Mouse (Mus musculus): Measurements from ENCODE around the gene Gm20388.

The Gm20388 gene

DNA sequence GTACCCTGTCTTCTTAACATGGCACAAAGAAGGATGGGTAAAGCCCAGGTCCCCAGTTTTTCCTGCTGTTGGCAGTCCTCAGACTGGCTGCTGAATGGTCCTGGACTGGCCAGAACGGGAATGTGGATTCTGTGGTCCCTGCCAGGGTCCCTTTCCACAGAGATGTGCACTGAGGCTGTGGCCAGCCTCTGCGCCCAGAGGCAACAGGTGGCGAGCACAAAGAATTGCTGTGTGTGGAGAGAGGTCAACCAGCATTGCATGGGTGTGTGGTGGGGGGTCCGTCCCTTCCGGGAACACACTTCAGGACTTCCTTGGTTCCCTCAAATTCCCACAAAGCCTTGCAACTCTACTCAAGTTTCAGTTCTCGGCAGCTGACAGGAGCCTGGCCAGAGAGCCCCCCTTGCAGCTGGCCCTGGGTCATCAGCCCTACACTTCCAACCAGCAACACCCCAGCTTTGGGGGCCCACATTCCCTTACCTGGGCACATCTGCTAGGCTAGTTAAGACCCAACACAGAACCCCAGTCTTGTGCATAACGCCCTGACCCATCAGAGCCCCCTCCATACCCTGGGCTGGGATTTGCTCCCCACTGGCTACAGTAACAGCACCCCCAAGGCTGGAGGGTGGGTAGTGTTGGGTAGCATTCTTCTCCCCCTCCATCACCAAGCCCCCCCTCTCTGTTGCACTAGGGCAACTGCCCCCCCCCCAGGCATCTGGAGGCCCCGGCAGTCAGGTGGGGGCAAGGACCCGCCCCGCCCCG is 2938.7 kb downstream of the Gm20388 start:
- no peak for DNase-seq (ENCODE audit: low spot score)

DNA sequence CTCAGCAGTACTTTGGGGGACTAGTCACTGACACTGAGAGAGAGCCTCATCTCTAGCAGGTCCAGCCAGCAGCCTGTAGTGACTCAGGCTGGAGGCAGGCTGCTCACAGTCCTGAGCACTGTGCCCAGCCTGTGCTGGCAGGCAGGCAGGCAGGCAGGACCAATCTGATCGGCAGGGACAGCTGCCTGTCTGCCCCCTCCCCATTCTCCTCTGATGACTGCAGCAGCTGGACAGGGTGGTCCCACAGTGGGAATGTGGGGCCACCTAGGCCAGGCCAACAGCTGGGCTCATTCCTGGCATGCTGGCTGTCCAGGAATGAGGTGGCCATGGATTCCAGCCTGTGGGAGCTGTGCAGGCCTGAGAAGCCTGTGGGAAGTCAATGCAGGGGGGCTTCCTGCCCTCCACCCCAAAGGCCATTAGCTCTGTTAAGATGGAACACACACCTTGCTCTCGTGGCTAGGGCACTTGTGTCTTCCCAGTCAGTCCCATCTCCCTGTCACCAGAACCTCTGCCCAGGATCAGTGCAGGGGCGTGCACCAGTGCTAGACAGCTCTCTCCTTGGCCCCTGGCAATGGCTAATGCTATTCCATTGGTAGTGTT is 2940.1 kb downstream of the Gm20388 start:
- DNase-seq (ENCODE audit: low spot score) = no peak

DNA sequence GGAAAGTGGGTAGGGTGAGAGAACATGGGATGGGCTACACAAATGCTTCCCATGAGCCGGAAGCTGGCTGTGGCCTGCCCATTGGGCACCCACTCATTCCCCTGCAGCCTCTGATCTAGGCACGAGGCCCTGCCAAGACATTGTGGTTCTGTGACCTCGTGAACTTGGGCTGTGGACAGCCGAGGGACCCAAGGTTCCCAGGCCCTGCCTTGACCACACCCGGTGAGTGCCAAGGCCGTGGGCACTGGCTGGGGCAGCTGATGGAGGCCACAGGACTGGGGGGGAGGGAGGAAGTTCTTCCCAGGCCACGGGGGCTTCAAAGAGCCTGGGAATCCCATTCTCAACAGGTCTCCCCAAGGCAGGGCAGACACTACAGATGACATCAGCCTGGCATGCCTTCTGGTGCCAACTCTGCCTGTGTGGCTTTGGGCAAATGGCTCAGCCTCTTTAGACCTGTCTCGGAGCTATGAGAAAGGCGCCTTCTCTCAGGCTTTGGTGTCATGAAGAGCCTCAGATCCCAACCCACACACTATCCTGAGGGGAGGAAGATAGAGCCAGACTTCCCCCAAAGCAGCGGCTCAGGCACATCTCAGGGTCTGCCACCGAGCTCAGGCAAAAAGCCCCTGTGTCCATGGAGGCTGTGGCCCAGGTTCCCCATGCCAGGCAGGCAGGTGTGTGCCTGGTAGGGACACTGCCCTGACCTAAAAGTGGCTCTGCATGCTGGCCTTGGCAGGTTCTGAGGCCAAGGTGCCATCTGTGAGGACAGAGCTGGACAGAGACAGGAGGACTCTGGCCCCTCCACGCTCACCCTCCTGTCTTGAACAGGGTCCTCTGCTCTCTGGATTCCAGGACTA is 2941.3 kb downstream of the Gm20388 start:
- DNase-seq (ENCODE audit: low spot score) = no peak

DNA sequence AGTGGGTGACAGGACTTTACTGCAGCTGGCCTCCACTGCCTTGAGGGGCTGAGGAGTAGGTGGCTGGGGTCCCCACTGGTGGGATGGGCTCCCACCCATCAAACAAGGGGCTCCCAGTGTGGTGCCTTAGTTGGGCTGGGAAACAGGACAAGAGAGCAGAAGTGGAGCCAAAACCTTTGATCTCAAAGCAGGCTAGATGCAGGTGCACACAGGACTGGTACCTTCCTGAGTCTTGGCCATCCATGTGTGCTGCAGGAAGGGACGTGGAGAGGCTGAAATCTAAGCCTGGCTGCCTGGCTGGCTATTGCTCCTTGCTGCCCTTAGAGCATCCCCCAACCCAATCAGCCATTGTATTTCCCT is 2941.9 kb downstream of the Gm20388 start:
- no peak for DNase-seq (ENCODE audit: low spot score)

DNA sequence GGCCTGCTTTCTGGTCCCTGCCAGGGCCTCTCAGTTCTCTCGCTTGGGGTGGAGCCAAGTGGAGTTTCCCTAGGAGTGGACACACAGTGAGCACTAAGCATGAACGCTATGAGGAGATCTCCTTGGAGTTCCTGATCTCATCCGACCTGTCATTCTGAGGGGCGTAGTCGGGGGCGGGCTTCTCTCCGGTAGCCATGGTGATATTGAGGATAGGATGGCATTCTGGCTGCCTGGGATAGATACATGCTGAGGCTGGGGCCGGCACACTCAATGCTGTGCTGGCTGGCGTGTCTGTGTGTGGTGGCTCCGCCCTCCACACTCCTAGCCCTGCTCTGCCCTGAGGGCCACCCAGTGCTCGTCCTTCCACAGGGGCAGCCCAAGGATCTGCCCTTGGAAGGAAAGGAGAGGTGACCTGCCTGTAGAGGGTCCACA is 2942.7 kb downstream of the Gm20388 start:
- DNase-seq (ENCODE audit: low spot score) = no peak

DNA sequence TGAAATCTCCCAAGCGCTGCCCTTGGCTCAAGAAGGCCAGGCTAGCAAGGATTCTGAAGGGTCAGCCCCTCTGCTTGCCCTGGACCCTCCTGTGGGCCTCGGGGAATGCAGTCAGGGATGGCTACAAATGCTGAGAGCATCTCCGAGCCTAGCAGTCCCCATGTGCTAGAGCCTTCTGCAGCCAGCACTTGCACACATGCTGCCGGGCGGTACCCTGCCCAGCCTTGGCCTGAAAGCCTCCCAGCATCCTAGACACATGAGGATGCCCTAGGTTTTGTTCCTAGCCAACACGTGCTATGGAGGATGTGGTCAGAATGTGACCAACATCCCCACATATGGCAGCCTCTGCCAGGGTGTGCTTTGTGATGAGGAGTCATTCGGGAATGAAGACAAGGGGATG is 2943.7 kb downstream of the Gm20388 start:
- no peak for DNase-seq (ENCODE audit: low spot score)

DNA sequence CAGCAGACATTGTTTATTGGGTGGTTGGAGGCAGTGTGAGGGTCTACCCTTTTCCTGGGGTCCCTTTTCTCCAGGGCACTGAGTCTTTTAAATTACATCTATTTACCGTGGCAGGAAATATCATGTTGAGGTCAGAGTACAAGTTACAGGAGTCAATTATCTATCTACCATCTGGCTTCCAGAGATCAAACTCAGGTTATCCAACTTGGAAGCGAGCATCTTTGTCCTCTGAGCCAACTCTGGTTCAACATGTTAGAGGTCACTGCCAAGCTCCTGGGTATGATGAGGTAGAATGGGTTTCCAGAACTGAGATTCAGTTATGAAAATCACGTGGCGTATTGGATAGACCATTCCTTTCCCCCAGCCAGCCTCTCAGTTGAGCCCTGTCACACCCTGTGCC is 2944.5 kb downstream of the Gm20388 start:
- DNase-seq (ENCODE audit: low spot score) = no peak

DNA sequence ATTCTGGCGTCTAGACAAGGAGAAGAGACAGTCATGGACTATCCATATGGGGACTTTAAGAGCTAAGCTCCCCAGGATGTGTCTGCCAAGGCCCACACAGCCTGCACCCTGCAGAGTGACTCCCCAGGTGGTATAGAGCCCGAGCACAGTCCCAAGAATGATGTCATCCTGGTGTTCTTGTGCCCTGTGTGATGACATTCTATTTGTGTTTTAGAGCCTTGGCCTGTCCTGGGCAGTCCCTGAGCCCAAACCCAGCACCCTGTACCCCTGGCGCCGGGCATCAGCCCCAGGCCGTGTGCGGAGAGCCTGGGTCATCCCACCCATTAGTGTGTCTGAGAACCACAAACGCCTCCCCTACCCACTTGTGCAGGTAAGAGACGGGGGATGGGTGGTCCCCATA is 2945.6 kb downstream of the Gm20388 start:
- DNase-seq (ENCODE audit: low spot score) = no peak

DNA sequence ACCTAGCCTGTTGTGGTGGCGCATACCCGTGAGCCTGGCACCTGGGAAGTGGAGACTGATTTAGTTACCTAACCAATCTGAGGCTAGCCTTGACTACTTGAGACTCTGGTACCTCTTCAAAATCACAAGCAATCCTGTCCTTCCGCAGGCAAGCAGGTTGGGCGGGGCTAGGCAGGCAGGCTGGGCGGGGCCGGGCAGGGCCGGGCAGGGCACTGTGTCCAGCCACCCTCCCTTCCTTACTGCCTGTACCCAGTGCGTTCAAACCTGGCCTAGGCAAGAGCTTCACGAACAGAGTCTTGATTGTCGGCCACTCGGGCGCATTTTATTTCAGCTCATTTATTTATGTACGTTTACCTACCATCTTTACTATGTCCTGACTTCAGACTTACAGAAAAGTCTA is 2949.2 kb downstream of the Gm20388 start:
- no peak for DNase-seq (ENCODE audit: low spot score)

DNA sequence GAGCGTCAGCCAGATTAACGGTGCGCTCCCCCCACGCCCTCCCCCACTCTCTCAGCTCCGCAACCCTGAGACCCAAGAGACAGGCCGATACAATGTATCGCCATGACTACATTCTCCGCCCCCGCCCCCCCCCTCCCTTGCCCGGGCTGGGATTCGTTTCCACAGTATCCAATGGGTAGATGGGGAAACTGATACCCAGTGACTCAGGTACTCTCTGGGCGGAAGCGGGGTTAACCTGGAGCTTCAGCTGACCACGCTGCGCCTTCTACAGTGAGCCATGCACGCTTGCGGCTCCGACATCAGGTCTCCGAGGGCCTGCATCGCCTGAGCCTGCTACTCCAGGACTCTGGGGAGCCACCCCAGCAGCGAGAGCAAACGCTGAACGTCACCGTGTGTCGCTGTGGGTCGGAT is 2954.1 kb downstream of the Gm20388 start:
- DNase-seq (ENCODE audit: low spot score) = no peak

DNA sequence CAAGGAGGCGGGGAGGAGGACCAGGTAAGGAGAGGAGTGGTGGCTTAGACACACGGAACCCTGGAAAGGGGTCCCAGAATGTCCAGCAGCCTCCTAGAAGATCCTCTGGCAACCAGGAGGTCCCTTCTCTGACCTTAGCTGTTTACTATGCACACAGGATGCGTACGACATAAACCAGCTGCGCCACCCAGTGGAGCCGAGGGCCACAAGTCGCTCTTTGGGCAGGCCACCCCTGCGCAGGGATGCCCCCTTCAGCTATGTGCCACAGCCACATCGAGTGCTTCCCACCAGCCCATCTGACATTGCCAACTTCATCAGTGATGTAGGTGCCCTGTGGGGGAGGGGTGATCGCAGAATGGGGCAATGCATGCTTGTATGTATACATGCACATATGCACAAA is 2954.8 kb downstream of the Gm20388 start:
- DNase-seq (ENCODE audit: low spot score) = no peak

DNA sequence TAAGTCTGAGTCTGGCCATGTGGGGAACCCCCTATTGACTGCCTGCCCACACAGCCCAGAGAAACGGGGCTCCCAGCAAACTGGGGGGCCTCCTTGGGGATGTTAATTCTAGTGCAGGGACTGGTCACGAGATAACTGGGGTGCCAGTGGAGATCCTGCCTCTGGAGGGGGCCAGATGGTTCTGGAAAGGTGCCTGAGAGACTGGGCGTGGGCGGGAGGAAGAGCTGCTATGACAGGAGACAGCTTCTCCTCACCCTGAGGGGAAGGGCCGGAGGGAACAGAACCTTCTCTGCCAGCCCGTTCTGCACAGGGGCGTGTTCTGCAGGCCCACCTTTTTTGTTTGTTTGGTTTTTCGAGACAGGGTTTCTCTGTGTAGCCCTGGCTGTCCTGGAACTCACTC is 2955.6 kb downstream of the Gm20388 start:
- DNase-seq (ENCODE audit: low spot score) = no peak

DNA sequence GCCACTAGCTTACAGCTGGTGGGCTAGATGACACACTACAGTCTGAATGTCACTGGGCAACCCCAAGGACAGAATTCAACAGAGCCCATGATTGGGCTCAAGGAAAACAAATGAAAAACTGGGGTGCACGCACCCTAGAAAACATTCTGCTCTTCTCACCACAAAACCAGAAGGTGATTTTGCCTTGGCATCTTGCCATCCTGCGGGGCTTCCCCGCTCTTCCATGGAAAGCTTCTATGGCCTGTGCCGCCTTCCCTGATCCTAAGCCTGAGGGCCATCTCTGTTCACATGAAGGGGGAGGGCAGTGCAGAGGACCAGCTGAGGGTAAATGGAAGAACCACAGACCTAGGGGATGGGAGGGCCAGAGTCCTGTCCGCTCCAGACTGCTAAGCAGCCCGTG is 2957.3 kb downstream of the Gm20388 start:
- DNase-seq (ENCODE audit: low spot score) = no peak

DNA sequence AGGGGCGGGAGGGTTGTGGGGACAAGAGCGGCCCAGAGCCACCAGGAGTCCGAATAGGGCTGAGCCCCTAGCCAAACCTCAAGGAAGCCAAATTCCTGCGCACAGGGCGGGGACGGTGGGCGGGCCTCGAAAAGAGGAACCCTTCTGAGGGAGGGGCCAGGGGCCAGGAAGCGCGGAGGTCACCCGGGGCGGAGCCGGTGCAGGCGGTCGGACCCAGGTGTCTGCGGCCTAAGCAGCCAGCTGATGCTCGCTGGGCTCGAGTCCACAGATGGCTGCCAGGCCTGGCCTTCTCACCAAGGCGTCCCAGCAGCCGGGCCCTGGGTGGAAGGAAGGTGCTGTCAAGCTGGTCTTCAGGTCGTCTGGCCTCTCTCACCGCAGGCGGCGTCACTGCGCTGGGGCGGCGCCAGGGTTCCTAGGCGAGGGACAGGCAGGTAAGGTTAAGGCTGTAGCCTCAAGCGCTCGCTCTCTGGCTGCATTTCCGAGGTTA is 2959.8 kb downstream of the Gm20388 start:
- DNase-seq (ENCODE audit: low spot score) = no peak

DNA sequence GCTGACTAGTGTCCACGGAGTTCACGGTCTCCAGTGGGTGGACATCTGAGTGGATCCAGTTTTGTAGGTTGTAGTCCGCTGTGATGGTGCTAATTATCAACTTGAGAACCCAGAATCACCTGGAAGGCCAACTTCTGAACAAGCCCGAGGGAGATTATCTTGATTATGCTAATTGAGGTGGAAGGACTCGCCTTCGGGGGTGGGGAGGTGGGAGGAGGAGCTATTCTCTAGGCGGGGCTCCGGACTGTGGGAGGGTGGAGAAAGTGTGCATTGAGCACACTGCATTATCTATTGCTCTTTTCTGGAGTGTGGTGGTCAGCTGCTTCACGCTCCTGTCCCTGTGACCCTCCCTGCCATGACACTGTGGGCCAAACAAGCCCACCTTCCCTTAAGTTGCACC is 2961.0 kb downstream of the Gm20388 start:
- no peak for DNase-seq (ENCODE audit: low spot score)

DNA sequence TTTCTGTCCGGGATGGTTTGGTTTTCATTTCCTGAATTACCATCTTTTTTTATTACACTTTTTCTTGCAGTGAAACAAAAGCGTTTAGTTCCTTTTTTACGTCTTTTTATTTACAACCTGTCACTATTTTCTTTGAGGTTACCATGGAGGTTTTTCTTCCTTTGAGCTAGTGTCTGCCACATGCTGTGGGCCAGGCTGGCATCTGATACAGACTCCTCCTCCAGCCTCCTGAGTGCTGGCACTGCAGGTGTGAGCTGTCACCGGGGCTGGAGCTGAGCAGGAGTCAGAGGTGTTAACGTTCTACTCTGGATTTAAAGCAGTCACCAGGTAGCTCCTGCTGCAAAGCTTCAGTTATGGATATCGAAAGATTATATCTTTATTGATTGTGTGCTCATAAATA is 2962.5 kb downstream of the Gm20388 start:
- no peak for DNase-seq (ENCODE audit: low spot score)

DNA sequence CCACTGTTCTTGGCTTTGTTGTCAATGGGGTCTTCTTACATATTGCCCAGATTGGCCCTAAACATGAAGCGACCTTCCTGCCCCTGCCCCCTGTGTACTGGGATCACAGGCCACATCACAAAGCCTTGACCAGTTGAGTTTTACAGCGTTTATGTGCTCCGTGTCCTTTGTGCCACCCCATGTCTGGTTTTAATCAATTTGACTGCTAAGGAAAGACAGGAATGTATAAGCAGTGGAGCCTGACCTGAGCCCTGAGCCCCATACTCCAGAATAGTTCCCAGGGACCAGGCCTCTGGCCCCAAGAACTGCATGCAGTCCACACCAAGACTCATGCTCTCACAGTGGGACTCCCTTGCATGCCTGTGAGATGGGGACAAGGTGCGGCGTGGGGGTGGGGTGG is 2964.5 kb downstream of the Gm20388 start:
- DNase-seq (ENCODE audit: low spot score) = no peak

DNA sequence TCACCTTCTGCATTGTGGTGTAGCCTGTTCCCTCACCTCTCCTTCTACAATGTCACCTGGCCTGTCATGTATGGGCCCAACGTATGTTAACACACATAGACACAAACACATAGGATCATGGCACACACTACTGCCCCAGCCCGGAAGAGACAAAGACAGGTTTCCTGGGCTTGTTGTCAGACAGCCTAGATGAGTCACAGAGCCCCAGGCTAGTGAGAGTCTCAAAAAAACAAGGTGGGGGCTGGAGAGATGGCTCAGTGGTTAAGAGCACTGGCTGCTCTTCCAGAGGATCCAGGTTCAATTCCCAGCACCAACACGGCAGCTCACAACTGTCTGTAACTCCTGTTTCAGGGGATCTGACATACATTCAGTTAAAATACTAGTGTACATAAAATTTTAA is 2967.6 kb downstream of the Gm20388 start:
- no peak for DNase-seq (ENCODE audit: low spot score)

DNA sequence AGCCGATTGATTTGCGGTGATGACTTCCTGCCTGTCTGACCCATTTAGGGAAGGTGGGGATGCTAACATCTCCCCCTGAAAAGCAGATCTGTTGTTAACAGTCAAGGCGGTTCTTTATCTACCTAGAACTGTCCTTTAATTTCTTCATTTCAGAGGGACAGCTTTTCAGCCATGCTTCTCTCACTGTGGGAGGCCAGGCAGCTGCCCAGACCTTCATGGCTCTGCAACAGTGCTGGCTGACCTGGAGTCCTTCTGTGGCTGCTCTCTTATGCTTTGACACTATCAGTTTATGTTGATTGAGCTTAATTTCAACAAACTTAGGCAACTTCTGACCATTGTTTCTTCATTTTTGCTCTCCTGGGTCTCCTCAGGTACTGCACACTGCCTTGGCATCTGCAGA is 2969.7 kb downstream of the Gm20388 start:
- DNase-seq (ENCODE audit: low spot score) = no peak

DNA sequence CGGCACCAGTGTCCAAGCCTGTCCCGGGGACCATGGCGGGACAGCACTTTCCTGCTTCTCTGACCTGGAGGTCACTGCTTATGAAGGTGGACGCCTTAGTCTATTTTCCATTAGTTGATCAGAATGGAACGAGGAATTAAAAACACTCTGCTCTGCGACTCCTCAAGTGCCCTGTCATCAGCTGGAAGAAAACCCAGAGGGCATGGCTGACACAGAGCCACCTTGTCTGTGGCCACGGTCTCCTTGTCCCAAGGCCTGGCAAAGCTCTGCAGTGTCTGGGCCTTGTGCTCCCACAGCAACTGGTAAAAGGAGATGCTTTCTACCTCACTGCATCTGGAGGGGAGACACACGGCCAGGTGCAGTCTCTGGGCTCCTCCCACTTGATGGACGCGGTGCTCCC is 2973.0 kb downstream of the Gm20388 start:
- DNase-seq (ENCODE audit: low spot score) = no peak

DNA sequence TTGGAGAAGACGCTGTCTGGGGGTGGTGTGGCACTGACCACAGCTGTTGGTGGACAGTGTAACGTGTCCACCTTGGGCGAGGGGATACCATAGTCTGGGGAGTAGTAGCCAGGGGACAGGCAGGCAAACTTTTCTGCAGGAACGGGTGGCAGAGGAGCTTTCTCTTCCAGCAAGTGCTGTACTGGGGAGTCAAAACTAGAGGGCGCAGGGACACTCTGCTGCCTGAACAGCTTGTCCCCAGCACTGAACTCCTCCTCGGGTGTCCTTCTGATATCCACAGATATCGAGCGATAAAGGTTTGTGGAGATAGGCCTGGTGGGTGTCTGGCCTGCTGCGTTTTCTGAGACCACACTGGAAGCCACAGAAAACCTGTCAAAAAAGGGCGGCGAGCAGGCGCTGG is 2980.8 kb downstream of the Gm20388 start:
- no peak for DNase-seq (ENCODE audit: low spot score)

DNA sequence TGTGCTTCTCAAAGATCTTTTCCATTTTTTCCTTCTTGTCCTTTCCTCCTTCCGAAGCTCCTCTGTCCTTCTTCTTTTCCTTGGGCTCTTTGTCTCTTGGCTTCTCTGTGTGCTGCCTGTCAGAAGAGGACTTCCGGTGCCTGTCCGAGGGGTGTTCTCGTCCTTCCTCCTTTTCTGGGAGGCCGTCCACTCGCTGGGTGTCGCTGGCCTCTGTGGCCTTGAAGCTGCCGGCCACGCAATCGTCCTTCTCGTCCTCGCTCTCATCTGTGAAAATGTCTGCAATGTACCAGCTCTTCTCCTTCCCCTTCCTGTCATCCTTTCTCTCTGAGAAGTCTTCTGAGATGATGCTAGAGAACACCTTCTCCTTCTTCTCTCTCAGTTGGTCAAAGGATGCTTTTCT is 2982.8 kb downstream of the Gm20388 start:
- no peak for DNase-seq (ENCODE audit: low spot score)

DNA sequence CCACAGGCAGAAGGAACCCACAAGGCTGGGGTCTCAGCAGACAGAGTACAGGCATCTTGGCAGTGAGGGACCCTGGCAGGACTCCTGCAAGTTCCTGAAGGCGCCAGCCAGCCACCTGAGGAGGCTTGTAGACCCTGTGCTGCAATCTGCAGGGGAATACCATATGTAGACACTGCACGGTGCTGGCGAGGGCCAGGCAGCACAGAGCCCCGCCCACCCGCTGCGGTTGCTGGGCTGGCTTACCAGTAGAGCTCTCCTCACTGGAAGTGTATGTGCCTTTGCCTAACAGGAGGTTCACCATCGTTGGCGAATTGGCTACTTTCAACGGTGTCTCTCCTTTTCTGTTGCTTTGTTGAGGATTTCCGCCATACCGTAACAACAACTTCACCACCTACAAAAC is 2985.7 kb downstream of the Gm20388 start:
- no peak for DNase-seq (ENCODE audit: low spot score)

Data from ovary, postnatal 14 days (tissue).